Mouse (Mus musculus) R1 (cell line): ENCODE measurements at regions not wholly inside any gene's neighbourhood (a gene's known extent, or its start where the extent isn't known, plus 50 kb on each side); places are given as distances from the start of the nearest gene placed in this dataset.
A peak's percentile ranks its signal among the peaks of the same experiment; 100 is the strongest.

Experiments used
- DNase-seq: peaks from one replicate; pipeline ENCODE4 v3.0.0-alpha.2; 2018; ENCODE audit warnings: low read depth, low spot score

GRCm38 (mm10) chrX:119577469-119577868 is 349.5 kb upstream of the Pabpc5 start:
- no peak for DNase-seq

GRCm38 (mm10) chrX:119615996-119616395 is 311.0 kb upstream of the Pabpc5 start:
- peak; percentile 57 for DNase-seq

- DNase-seq, result peak; percentile 93
Measured at GRCm38 (mm10) chrX:119621697-119622096, 305.3 kb upstream of the Pabpc5 start.
